Mouse (Mus musculus) E14TG2a.4 (cell line): ENCODE measurements around the gene Hdac8.
A peak's percentile ranks its signal among the peaks of the same experiment; 100 is the strongest.

Experiments
- H3K27me3 ChIP-seq: 2 replicates; pipeline ENCODE4 v1.6.1; 2014; ENCODE audit warnings: low read length, control low read depth; ENCODE audit not compliant: insufficient read depth
- H3K36me3 ChIP-seq: 2 replicates; pipeline ENCODE4 v1.6.1; 2014; ENCODE audit warnings: low read length, control low read depth; ENCODE audit not compliant: insufficient read depth
- H3K4me1 ChIP-seq: replicated peaks from 2 replicates; pipeline ENCODE4 v1.6.1; 2014; ENCODE audit warnings: low read depth, low read length, control low read depth
- H3K4me3 ChIP-seq: replicated peaks from 2 replicates; pipeline ENCODE4 v1.5.1; 2014; ENCODE audit warnings: mild to moderate bottlenecking, low read length
- H3K9me3 ChIP-seq: 2 replicates; pipeline ENCODE4 v1.6.1; 2014; ENCODE audit warnings: low read length, control low read depth
- CTCF ChIP-seq: conservative IDR thresholded peaks from 2 replicates; pipeline ENCODE4 v1.5.1; 2014; ENCODE audit warnings: low read length
- NANOG ChIP-seq: IDR thresholded peaks from 2 replicates; pipeline ENCODE4 v1.6.1; 2014; ENCODE audit warnings: borderline replicate concordance, low read length, mixed read lengths
- POU5F1 ChIP-seq: IDR thresholded peaks from 2 replicates; pipeline ENCODE4 v1.6.1; 2014; ENCODE audit warnings: low read length, borderline replicate concordance

The Hdac8 gene

GRCm38 (mm10) chrX:102251937-102252860 lies 253.0 kb downstream of the Hdac8 start, which contains the start of gene Cited1:
Gene Cited1 (minus strand): TSS chrX:102252181.
- TF ChIP-seq CTCF (no peak), POU5F1 (no peak)
- H3K4me3 ChIP-seq, result peak within 1 kb of the TSS; percentile 73
- H3K9me3 ChIP-seq, result no peaks in the 10 kb centered on the region
- H3K4me1 ChIP-seq, result peaks cover 17% of the 10 kb centered on the region
- H3K27me3 ChIP-seq, result peaks cover 63% of the 10 kb centered on the region
- no peaks in the 10 kb centered on the region for H3K36me3 ChIP-seq

- TF ChIP-seq POU5F1 (no peak), NANOG (no peak), CTCF (no peak)
- no peaks in the 10 kb centered on the region for H3K9me3 ChIP-seq
- no peaks in the 10 kb centered on the region for H3K36me3 ChIP-seq
Observed at GRCm38 (mm10) chrX:102251221-102251936, 253.8 kb downstream of the Hdac8 start.

GRCm38 (mm10) chrX:102250891-102251170 lies 254.3 kb downstream of the Hdac8 start:
- Histone ChIP-seq H3K4me1 (peaks cover 17% of the 10 kb centered on the region), H3K9me3 (no peaks in the 10 kb centered on the region), H3K4me3 (peak overlapping the region; percentile 73), H3K27me3 (peaks cover 75% of the 10 kb centered on the region), H3K36me3 (no peaks in the 10 kb centered on the region)
- TF ChIP-seq CTCF (no peak), NANOG (no peak), POU5F1 (no peak)

More at GRCm38 (mm10) chrX:102251221-102251936, 253.8 kb downstream of the Hdac8 start:
- Histone ChIP-seq H3K4me1 (peaks cover 17% of the 10 kb centered on the region), H3K4me3 (peak overlapping the region; percentile 73), H3K27me3 (peaks cover 71% of the 10 kb centered on the region)

DNA sequence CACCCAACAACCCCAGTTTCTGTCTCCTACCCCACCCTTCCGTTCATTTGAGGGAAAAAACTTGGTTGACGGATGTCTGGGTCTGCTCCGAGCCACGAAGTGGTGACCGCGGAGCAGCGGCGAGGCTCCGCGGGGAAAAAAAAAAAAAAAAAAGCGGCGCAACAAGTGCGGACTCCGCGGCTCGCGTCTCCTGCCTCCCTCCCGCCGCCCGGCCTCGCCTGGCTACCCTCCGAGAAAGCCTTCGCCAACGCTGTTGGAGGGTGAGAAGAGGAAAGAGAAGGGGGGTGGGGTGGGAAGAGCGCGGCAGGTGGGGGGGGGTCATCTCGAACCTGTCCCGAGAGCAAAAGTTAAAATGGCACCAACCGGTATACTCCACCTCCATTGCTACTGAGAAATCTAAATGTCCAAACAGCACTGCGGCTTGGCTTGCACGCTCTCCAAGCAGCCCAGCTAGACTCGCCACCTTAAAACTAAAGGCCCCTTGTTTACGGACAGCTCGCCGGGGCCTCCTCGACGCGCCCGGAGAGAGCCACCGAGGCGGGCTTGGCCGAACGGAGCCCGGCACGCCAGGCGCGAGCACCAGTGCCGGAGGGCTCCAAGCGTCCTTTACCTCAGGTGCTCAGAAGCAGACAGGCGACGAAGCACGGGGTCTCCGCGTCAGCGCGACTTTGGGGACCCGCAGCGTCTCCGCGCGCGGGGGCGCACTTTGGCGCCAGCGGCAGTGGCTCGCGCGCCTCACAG lies 254.8 kb downstream of the Hdac8 start:
- H3K36me3 ChIP-seq, result no peaks in the 10 kb centered on the region
- no peaks in the 10 kb centered on the region for H3K9me3 ChIP-seq
- TF ChIP-seq CTCF (no peak), POU5F1 (no peak), NANOG (no peak)
- peak overlapping the region; percentile 73 for H3K4me3 ChIP-seq
- peaks cover 75% of the 10 kb centered on the region for H3K27me3 ChIP-seq
- H3K4me1 ChIP-seq, result peaks cover 17% of the 10 kb centered on the region

DNA sequence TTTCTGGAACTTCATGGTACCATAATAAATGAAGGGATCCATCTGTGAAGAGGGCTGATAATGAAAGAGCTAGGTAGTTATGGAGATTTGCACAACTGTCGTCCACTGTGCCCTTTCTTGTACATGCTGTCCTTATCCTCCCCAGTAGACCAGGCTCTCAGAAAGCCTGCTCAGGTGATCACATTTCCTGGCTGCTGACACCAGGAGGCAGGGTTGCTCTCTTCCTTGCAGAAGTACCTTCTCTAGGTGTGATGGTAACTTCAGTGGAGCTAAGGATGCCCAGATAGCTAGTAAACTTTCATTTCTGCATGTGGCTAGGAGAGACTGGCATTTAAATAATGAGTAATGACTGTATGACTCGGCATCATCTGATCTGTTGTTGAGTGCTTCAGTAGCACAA lies 260.8 kb downstream of the Hdac8 start:
- TF ChIP-seq NANOG (no peak), CTCF (no peak), POU5F1 (no peak)
- no peaks in the 10 kb centered on the region for H3K4me1 ChIP-seq
- H3K9me3 ChIP-seq, result no peaks in the 10 kb centered on the region
- H3K36me3 ChIP-seq, result no peaks in the 10 kb centered on the region
- H3K27me3 ChIP-seq, result peaks cover 36% of the 10 kb centered on the region
- H3K4me3 ChIP-seq, result no peak overlapping the region
